Mouse (Mus musculus) forebrain, embryonic 12.5 days (tissue): ENCODE results near the gene Fam136a. TPM values are rescaled to one million over a fixed set of nuclear protein-coding genes. Genes with fewer than 3 reads are reported as not detected.
"Not testable (repeated sequence)": the region's sequence is repeated elsewhere in the genome, so short reads cannot be mapped to it uniquely, and the experiment has no call there.

Source experiments
- ATAC-seq: fragments of 200-750 bp; cut with Nextera tagmentation; 2 replicates; pipeline ENCODE4 v1.8.0; 2017; ENCODE audit warnings: moderate TSS enrichment; ENCODE audit not compliant: low FRiP score
- H3K27ac ChIP-seq: fragments of 300-500 bp; sonication (generic); 2 replicates; pipeline ENCODE4 v1.5.1; 2016; ENCODE audit warnings: mild to moderate bottlenecking
- H3K27me3 ChIP-seq: fragments of 300-500 bp; sonication (generic); 2 replicates; pipeline ENCODE4 v1.6.1; 2016; ENCODE audit warnings: mild to moderate bottlenecking
- H3K36me3 ChIP-seq: fragments of 300-500 bp; sonication (generic); replicated peaks from 2 replicates; pipeline ENCODE4 v1.6.1; 2016; ENCODE audit warnings: mild to moderate bottlenecking
- H3K4me1 ChIP-seq: fragments of 300-500 bp; sonication (generic); 2 replicates; pipeline ENCODE4 v1.6.1; 2016
- H3K4me2 ChIP-seq: fragments of 300-500 bp; sonication (generic); 2 replicates; pipeline ENCODE4 v1.6.1; 2016; ENCODE audit warnings: mild to moderate bottlenecking, moderate library complexity
- H3K4me3 ChIP-seq: fragments of 300-500 bp; sonication (generic); replicated peaks from 2 replicates; pipeline ENCODE4 v1.5.1; 2016; ENCODE audit warnings: mild to moderate bottlenecking
- H3K9ac ChIP-seq: fragments of 300-500 bp; sonication (generic); 2 replicates; pipeline ENCODE4 v1.6.1; 2016; ENCODE audit warnings: mild to moderate bottlenecking
- H3K9me3 ChIP-seq: fragments of 300-500 bp; sonication (generic); 2 replicates; pipeline ENCODE4 v1.6.1; 2016
- WGBS: fragments of 180-500 bp; shearing (Covaris S2); methylation state at CpG from one replicate; pipeline ENCODE4 v1.1.7; 2016; 5-methylcytosine and 5-hydroxymethylcytosine counted together
- polyA plus RNA-seq: library from polyadenylated mRNA; unstranded; fragments of >200 nt; fragmentation: Nextera tagmentation; extraction: Ambion mirVana; gene quantifications from 2 replicates; pipeline ENCODE4 v1.2.1, GENCODE M21; 2016

The Fam136a gene
- polyA plus RNA-seq, 1 experiment from 2014 or later: 131 TPM

DNA sequence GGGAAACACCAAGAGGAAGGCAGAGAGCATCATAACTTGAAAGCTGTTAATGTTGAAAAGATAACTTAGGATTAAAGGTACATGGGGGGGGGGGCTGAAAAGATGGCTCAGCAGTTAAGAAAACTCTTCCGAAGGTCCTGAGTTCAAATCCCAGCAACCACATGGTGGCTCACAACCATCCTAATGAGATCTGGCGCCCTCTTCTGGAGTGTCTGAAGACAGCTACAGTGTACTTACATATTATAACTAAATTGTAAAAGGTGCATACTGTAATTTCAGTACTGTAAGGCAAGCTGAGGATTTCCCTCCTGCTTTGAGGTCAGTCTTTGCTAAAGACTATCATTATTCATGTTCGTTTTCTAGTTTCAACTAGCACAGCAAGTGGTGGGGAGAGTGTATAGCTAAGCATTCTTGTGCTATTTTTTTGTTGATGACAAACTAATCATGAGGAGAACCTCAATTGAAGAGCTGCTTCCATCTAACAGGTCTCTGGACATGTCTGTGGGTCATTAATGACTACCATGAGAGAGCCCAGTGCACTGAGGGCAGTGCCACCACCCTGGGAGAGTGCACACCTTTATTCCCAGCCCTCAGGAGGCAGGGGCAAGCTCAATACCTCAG is 4.8 kb downstream of the Fam136a start:
- Histone ChIP-seq H3K36me3 (peaks cover 24% of the 10 kb centered on the region), H3K4me2 (peak overlapping the region; percentile 87), H3K4me3 (no peak overlapping the region; the same call in 1 of the 2 replicates), H3K9ac (peak overlapping the region; percentile 67; the same call in 1 of the 2 replicates), H3K27me3 (no peaks in the 10 kb centered on the region), H3K4me1 (peaks cover 33% of the 10 kb centered on the region), H3K27ac (peak overlapping the region; percentile 92; the same call in 1 of the 2 replicates), H3K9me3 (no peaks in the 10 kb centered on the region)
- 60% methylated on average over 3 of the region's 3 CpGs for WGBS
- ATAC-seq: no peak

DNA sequence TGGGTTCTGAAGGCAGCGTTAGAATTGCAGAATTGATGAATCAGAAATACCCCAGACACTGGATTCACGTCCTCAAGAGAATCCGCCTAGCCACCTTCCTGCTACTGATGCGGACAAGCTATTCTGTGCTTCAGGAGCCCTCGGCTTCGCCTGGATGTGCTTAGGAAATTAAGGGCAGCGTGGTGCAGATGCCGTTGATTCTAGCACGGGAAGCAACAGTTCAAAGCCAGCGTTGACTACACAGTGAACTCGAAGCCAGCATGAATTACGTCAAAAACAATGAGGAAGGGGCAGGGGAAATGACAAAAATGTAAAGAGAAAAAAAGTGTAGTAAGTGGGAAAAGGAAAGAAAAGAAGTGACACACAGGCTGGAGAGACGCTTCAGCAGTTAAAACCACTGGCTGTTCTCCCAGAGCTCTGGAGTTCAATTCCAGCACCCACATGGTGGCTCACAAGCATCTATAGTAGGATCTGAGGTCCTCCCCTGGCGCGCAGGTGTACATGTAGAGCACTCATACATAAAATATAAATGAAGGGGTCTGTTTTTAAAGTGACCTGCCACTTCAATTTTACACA is 5.4 kb downstream of the Fam136a start, which contains the start of gene Snrpg:
Snrpg (plus strand) TSS at position 541 of the 576 bp plus-strand sequence.
- WGBS: 16% methylated on average over 15 of the region's 15 CpGs

GRCm38 (mm10) chr6:86371340-86371911 is 6.0 kb downstream of the Fam136a start:
- under 1% methylated on average over 50 of the region's 50 CpGs for WGBS
- Histone ChIP-seq H3K27me3 (no peaks in the 10 kb centered on the region), H3K4me1 (peaks cover 27% of the 10 kb centered on the region), H3K36me3 (peaks cover 30% of the 10 kb centered on the region), H3K9ac (peak overlapping the region; percentile 92), H3K4me2 (peak overlapping the region; percentile 87), H3K4me3 (peak overlapping the region; percentile 91), H3K9me3 (no peaks in the 10 kb centered on the region), H3K27ac (peak overlapping the region; percentile 92)
- peak; percentile 96 for ATAC-seq

More for the DNA sequence above, 5.4 kb downstream of the Fam136a start, which contains the start of gene Snrpg:
- no peaks in the 10 kb centered on the region for H3K27me3 ChIP-seq
- peak within 1 kb of the TSS; percentile 91 for H3K4me3 ChIP-seq
- H3K36me3 ChIP-seq: peaks cover 25% of the 10 kb centered on the region
- peaks cover 33% of the 10 kb centered on the region for H3K4me1 ChIP-seq
- no peak for ATAC-seq
- H3K4me2 ChIP-seq: peak within 1 kb of the TSS; percentile 87
- peak within 1 kb of the TSS; percentile 92 for H3K9ac ChIP-seq
- peak within 1 kb of the TSS; percentile 92 for H3K27ac ChIP-seq
- H3K9me3 ChIP-seq: no peaks in the 10 kb centered on the region

GRCm38 (mm10) chr6:86371950-86372516 is 6.6 kb downstream of the Fam136a start:
- peaks cover 24% of the 10 kb centered on the region for H3K4me1 ChIP-seq
- H3K27ac ChIP-seq: peak overlapping the region; percentile 92; the same call in 1 of the 2 replicates
- no peaks in the 10 kb centered on the region for H3K27me3 ChIP-seq
- 4% methylated on average over 12 of the region's 12 CpGs for WGBS
- peak overlapping the region; percentile 91 for H3K4me3 ChIP-seq
- H3K9me3 ChIP-seq: no peaks in the 10 kb centered on the region
- H3K9ac ChIP-seq: peak overlapping the region; percentile 92
- H3K4me2 ChIP-seq: peak overlapping the region; percentile 87
- no peak for ATAC-seq
- peaks cover 36% of the 10 kb centered on the region for H3K36me3 ChIP-seq

GRCm38 (mm10) chr6:86373556-86373955 is 8.1 kb downstream of the Fam136a start:
- 93% methylated on average over 6 of the region's 6 CpGs for WGBS
- no peak for ATAC-seq
- Histone ChIP-seq H3K27me3 (no peaks in the 10 kb centered on the region), H3K36me3 (peaks cover 43% of the 10 kb centered on the region), H3K9ac (no peak overlapping the region), H3K4me2 (0 out of 2 replicates have a peak overlapping the region, but pooled peaks have one; percentile 87), H3K27ac (no peak overlapping the region), H3K9me3 (no peaks in the 10 kb centered on the region), H3K4me3 (no peak overlapping the region), H3K4me1 (peaks cover 24% of the 10 kb centered on the region)

- WGBS: 87% methylated on average over 3 of the region's 3 CpGs
- Histone ChIP-seq H3K36me3 (peaks cover 51% of the 10 kb centered on the region), H3K4me2 (no peak overlapping the region), H3K4me1 (peaks cover 3% of the 10 kb centered on the region; the same call in 1 of the 2 replicates), H3K9me3 (no peaks in the 10 kb centered on the region), H3K27me3 (no peaks in the 10 kb centered on the region), H3K27ac (no peak overlapping the region), H3K9ac (no peak overlapping the region), H3K4me3 (no peak overlapping the region)
- ATAC-seq: no peak
Measured at GRCm38 (mm10) chr6:86378341-86378740, 12.9 kb downstream of the Fam136a start.

DNA sequence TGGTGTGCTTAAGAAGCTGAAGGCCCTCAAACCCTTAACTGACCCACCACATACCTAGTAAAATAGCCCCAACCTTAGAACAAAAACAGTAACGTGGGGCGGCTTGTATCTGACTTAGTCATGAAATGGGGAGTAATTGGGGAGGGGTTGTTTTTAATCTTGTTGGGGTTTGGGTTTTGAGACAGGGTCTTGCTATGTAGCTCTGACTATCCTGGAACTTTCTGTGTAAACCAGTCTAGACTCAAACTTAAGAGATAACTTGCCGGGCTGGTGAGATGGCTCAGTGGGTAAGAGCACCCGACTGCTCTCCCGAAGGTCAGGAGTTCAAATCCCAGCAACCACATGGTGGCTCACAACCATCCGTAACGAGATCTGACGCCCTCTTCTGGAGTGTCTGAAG is 14.7 kb downstream of the Fam136a start:
- ATAC-seq, H3K27ac ChIP-seq, H3K4me2 ChIP-seq, H3K4me3 ChIP-seq, H3K27me3 ChIP-seq, H3K9ac ChIP-seq, H3K4me1 ChIP-seq, H3K9me3 ChIP-seq: not testable (repeated sequence)
- peaks cover 46% of the 10 kb centered on the region for H3K36me3 ChIP-seq
- WGBS: 84% methylated on average over 8 of the region's 8 CpGs

GRCm38 (mm10) chr6:86382551-86382950 is 17.1 kb downstream of the Fam136a start:
- H3K27ac ChIP-seq: no peak overlapping the region
- no peaks in the 10 kb centered on the region; the same call in 1 of the 2 replicates for H3K4me1 ChIP-seq
- H3K4me3 ChIP-seq: no peak overlapping the region
- H3K9ac ChIP-seq: no peak overlapping the region
- no peaks in the 10 kb centered on the region for H3K27me3 ChIP-seq
- no peaks in the 10 kb centered on the region for H3K9me3 ChIP-seq
- no peak overlapping the region for H3K4me2 ChIP-seq
- peaks cover 48% of the 10 kb centered on the region for H3K36me3 ChIP-seq
- ATAC-seq: no peak

- H3K4me1 ChIP-seq: no peaks in the 10 kb centered on the region; the same call in 1 of the 2 replicates
- H3K9me3 ChIP-seq: no peaks in the 10 kb centered on the region
- no peak overlapping the region for H3K4me3 ChIP-seq
- no peak overlapping the region for H3K9ac ChIP-seq
- no peaks in the 10 kb centered on the region for H3K27me3 ChIP-seq
- no peak overlapping the region for H3K27ac ChIP-seq
- ATAC-seq: no peak
- no peak overlapping the region for H3K4me2 ChIP-seq
- peaks cover 48% of the 10 kb centered on the region for H3K36me3 ChIP-seq
- 62% methylated on average over 16 of the region's 16 CpGs for WGBS
Measured at GRCm38 (mm10) chr6:86383370-86383769, 17.9 kb downstream of the Fam136a start.

GRCm38 (mm10) chr6:86384692-86385091 is 19.2 kb downstream of the Fam136a start:
- Histone ChIP-seq H3K4me2 (no peak overlapping the region), H3K9me3 (no peaks in the 10 kb centered on the region), H3K27ac (no peak overlapping the region), H3K9ac (no peak overlapping the region), H3K27me3 (no peaks in the 10 kb centered on the region), H3K36me3 (peaks cover 48% of the 10 kb centered on the region), H3K4me1 (no peaks in the 10 kb centered on the region; the same call in 1 of the 2 replicates), H3K4me3 (no peak overlapping the region)
- no peak for ATAC-seq
- 71% methylated on average over 4 of the region's 4 CpGs for WGBS

- no peaks in the 10 kb centered on the region for H3K9me3 ChIP-seq
- 88% methylated on average over 5 of the region's 5 CpGs for WGBS
- no peak for ATAC-seq
- no peak overlapping the region for H3K4me3 ChIP-seq
- H3K27me3 ChIP-seq: no peaks in the 10 kb centered on the region
- no peak overlapping the region for H3K27ac ChIP-seq
- H3K4me1 ChIP-seq: no peaks in the 10 kb centered on the region; the same call in 1 of the 2 replicates
- no peak overlapping the region for H3K4me2 ChIP-seq
- no peak overlapping the region for H3K9ac ChIP-seq
- H3K36me3 ChIP-seq: peaks cover 52% of the 10 kb centered on the region
Measured at GRCm38 (mm10) chr6:86385362-86386104, 20.1 kb downstream of the Fam136a start.

DNA sequence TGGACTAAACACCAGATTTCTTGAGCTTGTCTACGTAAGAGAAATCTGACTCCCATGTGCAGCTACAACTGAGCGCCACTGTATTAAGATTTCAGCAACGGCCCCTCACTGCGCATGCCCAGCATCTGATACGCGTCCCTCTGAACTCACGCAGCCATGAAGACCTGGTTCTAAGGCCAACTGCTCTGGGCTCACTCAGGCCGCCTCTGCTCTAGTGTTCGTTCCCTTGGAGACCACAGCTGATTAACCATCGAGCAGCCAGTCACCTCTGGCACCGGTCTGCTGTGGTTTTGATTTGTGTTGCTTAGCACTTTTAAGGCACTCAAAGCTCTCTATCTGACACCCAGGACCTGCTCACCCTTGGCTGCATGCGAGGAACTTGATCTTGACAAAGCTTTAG is 21.9 kb downstream of the Fam136a start:
- H3K36me3 ChIP-seq: peaks cover 70% of the 10 kb centered on the region
- no peak overlapping the region for H3K9ac ChIP-seq
- ATAC-seq: no peak
- no peaks in the 10 kb centered on the region for H3K27me3 ChIP-seq
- no peaks in the 10 kb centered on the region for H3K9me3 ChIP-seq
- H3K4me1 ChIP-seq: no peaks in the 10 kb centered on the region; the same call in 1 of the 2 replicates
- no peak overlapping the region for H3K4me2 ChIP-seq
- H3K27ac ChIP-seq: no peak overlapping the region
- H3K4me3 ChIP-seq: no peak overlapping the region
- WGBS: 90% methylated on average over 12 of the region's 12 CpGs
